Mouse (Mus musculus): ENCODE measurements around the gene Rab3c.

DNA sequence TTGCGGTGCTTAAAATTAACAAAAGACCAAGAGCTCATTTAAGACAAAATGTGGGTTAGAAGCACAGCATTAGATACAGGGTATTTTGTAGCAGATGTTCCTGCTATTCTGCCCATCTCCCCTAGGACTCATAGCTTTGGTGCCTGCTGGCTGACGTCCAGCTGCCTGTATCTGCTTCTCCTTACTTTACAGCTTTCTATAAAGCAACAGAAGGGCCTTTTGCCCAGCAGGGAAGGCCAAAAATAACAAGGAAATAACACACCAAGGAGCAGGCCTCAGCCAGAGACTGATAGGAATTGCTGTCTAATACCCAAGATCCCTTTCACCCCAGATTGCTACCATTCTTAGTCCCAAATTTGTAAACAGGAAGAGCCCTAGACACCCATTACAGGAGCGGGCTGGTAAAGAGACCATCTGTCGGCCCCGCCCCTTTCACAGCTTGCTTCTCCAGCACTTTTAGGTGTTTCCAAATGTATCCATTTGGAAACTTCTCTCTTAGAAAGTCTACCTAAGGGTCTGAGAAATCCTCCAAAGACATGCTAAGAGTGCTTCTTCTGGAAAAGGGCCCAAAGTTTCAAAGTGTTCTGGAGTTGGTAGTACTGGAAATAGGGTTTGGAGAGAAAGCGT, 183.3 kb downstream of the Rab3c start:
- TF ChIP-seq CTCF (IDR thresholded peaks at IDR 0.05; ENCODE audit: borderline replicate concordance, insufficient read depth, low read length) (no peak), POLR2A (IDR thresholded peaks at IDR 0.05; ENCODE audit: low read depth, low read length) (no peak)
